Mouse (Mus musculus) G1E-ER4 (cell line): ENCODE measurements around the gene Sbf2. TPM values are rescaled to one million over a fixed set of nuclear protein-coding genes. Genes with fewer than 3 reads are reported as not detected.

Source experiments
- GATA1 ChIP-seq: IDR thresholded peaks from one replicate; pipeline ENCODE4 v1.8.0; 2012; ENCODE audit warnings: low read length, inconsistent platforms
- polyA plus RNA-seq: library from polyadenylated mRNA; stranded (reverse); fragments of >175 nt; gene quantifications from 2 replicates; pipeline ENCODE4 v1.2.3, GENCODE M21; 2012

Gene Sbf2
- polyA plus RNA-seq, 1 experiment = not detected

DNA sequence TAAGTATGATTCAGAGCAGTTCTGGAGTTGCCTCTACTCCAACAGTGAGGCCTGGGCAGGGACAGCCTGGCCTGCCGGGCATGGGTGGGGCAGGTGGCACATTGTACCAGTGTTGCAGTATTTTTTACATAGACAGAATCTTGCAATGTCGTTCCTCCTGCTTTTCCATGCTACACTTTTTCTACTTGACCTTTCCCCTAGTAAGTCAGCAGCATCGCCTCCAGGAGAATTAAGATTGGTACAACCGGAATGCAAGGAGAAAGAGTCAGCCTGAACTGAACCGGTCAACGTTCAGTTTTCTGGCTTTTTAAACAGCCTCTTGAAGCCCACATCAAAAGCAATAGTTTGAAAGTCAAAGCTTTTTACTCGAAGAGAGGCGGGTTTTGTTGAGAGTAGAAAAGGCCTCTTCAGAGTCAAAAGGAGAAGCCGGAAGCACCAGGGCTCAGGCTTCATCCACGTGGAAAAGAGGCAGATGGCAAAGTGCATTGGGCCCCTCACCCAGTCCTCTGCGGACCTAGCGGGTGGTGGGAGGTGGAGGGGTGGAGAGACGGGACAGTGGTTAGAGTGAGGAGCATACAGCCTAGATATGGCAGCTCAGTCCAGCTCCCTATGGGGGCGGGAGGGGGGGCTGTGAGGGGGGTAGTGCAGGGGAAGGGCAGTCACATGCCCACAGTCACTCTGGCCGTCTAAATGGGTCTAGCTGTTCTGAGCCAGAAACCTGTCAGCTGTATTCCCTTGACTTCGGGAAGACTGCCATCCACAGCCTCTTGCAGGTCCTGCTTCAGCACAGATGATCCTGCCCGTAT lies 23.8 kb upstream of the Sbf2 start:
- TF ChIP-seq GATA1 = no peak

DNA sequence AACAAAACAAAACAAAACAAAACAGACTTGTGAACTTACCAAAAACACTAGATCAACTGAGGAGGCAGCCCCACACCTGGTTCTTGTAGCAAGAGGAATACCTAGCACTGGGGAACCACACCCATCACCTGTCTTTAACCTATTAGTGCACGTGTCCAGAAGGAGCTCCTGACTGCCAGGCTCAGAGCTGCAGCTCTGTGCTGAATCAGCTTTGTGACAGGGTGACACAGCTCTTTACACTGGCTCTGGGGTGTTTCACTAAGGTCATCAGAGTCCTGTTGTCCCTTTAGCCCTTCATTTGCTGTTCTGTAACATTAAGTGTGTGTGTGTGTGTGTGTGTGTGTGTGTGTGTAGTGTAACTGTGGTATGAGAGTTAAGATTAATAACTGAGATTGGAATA lies 21.8 kb upstream of the Sbf2 start:
- no peak for TF ChIP-seq GATA1

DNA sequence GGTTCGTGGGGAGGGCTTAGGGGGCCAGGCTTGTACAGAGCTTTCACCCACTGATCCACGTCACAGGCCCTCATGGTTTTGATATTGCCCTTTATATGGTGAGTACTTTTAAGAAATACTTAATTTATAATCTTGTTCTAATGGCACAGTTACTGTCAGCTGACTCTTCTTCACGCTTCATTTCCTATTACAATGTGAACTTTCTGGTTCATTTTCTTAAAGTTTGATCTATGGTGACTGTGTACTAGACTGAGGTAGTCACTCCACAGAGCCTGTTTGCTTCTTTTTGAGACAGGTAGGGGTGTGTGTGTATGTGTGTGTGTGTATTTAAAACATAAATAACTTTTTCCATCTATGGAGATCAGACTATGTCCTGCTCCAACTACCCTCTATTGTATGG lies 21.2 kb upstream of the Sbf2 start:
- no peak for TF ChIP-seq GATA1

DNA sequence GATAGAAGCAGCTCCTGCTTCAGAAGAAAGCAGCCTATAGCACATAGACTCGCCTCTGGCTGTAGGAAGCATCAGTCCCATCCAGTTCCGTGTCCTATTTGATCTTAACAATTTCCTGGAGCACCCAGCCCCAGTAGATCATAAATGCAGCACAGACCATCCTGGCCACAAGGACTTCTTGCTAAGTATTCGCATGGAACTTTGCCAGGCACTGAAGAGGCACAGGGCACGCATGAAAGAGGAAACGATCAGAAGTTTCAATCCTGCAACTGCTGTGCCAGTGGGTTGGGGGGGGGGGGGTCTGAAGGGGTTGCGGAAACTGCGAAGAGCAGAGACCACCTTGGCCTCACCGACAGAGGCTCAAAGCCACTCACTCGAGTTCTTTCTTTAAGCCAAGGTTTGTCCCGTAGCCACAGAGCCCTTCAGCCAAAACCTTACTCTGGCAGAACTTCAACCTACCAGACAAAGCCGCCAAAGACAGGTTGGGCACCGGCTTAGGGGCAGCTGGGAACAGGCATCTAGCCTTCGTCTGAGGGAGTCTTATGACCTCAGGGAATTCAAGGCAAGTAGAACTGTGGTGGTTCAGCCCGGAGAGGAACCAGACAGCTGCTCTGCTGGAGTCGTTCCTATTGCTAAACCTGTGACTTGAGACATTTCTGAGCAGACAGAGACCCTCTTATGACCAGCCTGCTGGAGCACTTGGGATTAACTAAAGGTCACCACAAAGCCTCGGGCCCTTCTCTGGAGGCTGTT lies 16.6 kb upstream of the Sbf2 start:
- TF ChIP-seq GATA1 = no peak

DNA sequence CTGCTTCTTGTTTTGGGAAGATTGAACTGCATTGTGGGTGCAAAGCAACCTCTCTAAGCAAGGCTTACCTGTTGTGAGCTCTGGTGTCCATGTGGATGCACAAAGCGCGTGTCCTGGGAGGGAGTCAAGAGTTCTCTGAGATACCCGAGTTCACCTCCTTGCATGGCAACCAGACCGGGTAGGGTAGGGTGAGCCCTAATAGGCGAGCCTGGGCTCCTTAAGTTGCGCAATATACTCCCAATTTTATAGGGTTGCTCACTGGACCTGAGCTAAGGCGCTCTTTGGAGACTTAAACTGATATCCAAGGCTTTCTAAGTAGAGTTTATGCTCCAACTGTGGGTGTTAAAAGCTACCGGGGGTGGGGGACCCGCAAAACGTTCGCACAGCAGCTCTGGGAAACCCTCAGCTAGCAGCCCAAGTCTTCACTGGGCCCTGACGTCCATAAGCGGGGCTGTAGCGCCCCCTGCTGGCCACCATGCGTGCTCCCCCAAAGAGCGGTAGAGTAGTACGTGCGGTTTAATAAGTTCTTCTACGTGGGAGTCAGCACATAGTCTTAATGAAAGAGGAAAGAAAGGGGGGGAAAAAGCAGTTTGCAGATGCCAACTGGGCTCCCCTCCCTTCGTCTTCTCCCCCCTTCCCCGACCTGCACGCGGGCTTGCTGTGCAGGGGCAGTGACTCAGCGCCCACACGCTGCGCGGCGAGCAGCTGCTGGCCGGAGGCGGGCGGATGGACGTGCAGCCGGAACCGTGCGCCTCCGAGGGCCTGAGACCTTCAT lies 15.4 kb upstream of the Sbf2 start:
- no peak for TF ChIP-seq GATA1

DNA sequence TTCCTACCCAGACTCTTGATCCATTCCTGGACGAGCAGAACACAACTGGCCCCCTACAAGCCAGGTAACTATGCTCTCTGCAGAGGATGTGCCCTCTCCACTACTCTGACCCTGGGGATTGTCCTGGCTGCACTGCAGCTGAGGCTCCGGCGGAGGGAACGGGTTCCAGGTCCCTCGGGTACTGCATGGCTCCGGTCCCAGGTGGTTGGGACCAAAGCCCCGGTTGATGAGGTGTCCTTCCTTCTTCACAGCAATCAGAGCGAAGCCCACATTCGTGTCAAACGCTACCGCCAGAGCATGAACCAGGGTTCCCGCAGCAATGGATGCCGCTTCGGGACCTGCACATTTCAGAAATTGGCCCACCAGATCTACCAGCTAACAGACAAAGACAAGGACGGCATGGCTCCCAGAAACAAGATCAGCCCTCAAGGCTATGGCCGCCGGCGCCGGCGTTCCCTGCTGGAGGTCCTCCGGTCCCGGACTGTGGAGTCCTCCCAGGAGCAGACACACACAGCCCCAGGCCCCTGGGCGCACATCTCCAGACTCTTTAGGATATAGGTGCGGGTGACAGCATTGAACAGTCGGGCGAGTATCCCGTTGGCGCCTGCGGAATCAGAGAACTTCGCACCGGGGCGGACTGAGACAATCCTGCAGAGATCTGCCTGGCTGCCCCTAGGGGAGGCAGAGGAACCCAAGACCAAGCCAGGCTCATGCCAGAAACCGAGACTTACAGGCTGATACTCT lies 14.1 kb upstream of the Sbf2 start:
- no peak for TF ChIP-seq GATA1

DNA sequence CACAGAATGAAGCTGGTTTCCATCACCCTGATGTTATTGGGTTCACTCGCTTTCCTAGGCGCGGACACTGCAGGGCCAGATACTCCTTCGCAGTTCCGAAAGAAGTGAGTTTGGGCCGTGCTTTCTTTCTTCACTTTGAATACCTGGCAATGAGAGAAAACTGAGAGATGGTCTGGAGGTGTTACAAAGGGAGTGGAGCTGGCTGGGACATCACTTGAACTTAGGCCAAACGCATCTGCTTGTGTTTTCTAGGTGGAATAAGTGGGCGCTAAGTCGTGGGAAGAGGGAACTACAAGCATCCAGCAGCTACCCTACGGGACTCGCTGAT lies 13.5 kb upstream of the Sbf2 start:
- TF ChIP-seq GATA1 = no peak

DNA sequence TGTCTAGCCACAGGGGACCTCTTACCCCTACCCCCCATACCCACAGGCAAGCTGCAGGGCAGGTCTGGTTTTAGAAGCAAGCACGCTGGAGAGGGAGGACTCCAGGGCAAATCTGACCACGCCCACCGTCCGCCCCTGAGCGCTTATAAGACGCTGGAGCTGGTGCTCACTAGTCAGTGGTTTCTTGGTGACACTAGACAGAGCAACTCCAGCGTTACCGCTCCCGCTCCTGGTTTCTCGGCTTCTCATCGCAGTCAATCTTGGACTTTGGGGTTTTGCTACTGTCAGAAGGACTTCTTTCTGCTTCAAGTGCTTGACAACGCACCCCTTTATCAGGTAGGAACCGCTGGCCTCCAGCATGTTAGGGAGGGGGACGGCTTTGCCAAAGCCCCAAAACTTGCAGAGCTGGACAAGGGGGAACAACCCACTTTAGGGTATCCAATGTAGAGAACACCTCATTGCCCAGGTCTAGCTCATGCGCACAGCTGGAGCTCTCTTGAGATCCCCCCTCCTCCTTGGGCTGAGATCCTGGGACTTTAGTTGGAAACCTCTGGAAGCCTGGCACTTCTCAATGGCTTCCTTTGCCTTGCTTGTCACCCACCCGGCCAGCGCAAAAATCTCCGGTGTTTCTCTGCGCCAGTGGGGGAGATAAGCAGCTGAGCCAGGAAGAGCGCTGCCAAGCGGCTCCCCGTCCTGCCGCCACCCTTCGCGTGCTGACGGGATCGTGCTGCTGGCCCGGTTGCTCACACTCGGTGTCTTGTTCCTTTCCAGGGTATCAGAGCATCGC lies 13.0 kb upstream of the Sbf2 start, which contains the start of gene Adm:
Gene Adm, plus strand, starts transcription at position 176 of the 787 bp plus-strand sequence.
- TF ChIP-seq GATA1 = no peak

DNA sequence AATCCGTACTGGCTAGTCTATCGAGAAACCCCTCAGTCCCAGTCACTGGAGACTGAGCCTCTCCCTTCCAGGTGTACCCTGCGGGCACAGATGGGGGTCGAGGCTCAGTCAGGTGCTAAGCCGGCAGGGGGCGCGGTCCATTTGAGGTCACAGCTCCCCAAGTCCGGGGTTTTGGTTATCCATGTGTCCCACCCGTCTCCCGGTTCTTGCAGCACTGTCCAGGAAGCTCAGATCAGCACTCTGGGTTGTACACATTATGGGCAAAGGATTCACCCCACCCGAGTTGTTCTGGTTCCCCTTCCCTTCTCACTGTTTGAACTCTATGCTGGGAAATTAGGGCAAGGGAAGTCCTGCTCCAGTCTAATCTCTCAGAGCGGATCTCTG lies 12.4 kb upstream of the Sbf2 start:
- TF ChIP-seq GATA1 = no peak

DNA sequence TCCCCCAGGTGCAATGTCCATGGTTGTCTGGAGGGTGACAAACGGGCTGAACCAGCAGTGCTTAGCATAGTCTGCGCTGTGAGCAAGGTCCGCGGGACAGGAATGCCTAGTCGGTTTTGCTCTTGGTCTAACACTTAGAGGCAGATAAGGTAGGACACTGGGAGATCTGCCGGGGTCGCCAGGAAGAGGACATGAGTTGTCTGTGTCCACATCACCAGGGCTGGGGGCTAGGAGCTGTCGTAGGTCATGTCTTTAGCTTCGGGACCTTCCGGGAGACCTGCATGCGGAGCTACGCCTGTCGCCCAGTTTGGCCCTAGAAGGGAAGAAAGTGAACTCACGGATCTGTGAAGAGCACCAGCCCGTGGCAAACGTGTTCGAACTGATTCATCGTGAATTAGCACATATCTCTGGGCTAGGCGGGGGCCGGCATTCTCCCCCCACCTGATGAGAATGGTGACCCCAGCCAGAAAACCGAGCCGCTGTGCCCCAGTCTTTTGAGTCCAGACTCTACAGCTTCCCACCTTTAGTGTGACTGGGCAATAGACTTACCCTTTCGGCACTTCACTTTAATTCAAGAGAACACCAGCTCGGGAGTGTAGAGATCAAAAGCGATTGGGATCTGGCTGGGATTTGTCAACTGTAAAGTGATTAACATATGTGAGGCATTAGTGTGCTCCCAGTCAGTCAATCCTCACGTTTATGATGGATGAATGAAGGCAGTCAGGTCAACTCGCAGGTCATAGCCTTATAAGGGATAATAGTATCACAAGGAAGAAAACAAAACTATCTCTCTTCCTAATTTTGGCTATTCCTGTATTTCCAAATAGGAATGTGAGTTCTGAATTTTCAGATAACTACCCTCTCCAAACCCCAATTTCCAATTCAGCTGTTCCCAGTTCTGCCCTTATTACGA lies 11.7 kb upstream of the Sbf2 start:
- no peak for TF ChIP-seq GATA1

DNA sequence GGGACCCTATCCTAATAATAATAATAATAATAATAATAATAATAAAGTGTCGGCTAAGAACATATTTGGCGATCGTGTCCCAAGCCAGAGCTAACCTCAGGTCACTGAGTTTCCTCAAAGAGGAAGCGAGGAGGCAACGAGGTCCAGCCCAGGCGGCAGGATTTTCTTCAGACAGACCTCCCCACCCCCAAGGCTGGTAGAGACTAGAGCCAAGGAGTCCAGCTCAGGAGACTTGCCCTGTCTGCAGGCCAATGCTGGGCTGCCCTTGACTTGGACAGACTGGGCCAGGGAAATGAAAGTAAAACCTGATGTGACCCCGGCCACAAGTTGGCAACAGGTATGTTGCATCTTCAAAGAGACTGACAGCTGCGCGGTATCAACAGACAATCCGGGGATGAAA lies 10.8 kb upstream of the Sbf2 start:
- TF ChIP-seq GATA1 = no peak

DNA sequence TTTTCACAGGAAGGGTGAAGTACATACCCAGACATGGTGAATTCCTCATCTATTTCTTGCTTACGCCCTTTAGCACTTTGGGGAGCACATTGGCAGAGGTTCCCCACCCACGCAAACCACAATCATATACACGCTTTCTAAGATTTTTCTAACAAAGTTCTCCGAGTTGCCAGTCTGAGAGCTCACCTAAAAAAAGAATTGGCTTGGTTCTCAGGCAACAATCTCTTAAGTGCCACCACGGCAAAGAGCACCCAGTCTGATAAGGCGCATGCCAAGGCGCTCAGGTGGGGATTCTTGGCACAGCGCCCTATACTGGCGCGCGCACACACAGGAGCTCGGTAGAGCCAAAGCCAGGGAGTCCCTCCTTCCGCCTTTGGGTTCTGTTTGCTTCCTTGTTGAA lies 10.2 kb upstream of the Sbf2 start:
- TF ChIP-seq GATA1 = no peak

DNA sequence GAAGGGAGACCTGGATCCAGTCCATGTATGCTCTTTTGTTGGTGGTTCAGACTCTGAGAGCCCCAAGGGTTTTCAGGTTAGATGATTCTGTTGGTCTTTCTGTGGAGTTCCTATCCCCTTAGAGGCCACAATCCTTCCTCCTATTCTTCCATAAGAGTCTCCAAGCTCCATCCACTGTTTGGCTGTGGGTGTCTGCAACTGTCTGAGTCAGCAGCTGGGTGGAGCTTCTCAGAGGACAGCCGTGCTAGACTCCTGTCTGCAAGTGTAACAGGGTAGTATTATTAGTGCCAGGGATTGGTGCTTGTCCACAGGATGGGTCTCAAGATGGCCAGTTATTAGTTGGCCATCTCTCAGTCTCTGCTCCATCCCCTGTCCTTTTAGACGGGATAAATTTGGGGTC lies 9.3 kb upstream of the Sbf2 start:
- no peak for TF ChIP-seq GATA1
